Mouse (Mus musculus) lung, adult 18-20 months (tissue): ENCODE measurements around the gene Olfr518.

Source experiments
- DNase-seq, 2 experiments: peaks; one replicate each; pipeline ENCODE4 v3.0.0; 2022; ENCODE audit warnings: mixed read lengths in 2 of 2

Olfr518 gene

GRCm38 (mm10) chr7:108884906-108885305, at the start of gene Olfr518:
Olfr518 (minus strand) TSS chr7:108885006.
- no peak for DNase-seq

- DNase-seq = peak; percentile 96
Measured at GRCm38 (mm10) chr7:108933794-108934731, 49.3 kb upstream of the Olfr518 start, which contains the start of gene Eif3f. Eif3f (plus strand) TSS chr7:108934417.

- no peak for DNase-seq
Measured at GRCm38 (mm10) chr7:108929726-108930393, 45.1 kb upstream of the Olfr518 start, which contains the start of gene Nlrp10. Nlrp10 (minus strand) TSS chr7:108930178.

GRCm38 (mm10) chr7:108928280-108929188, 43.7 kb upstream of the Olfr518 start:
- no peak for DNase-seq

- DNase-seq = no peak
Measured at GRCm38 (mm10) chr7:108927043-108927442, 42.2 kb upstream of the Olfr518 start.

- DNase-seq = no peak
Measured at GRCm38 (mm10) chr7:108903969-108904368, 19.2 kb upstream of the Olfr518 start.

- no peak for DNase-seq
Measured at GRCm38 (mm10) chr7:108894320-108894719, 9.5 kb upstream of the Olfr518 start, which contains the start of gene Olfr519. Olfr519 (minus strand) TSS chr7:108894420.

- no peak for DNase-seq
Measured at GRCm38 (mm10) chr7:108872279-108872678, 12.5 kb downstream of the Olfr518 start, which contains the start of gene Olfr517. Olfr517 (minus strand) TSS chr7:108872379.

GRCm38 (mm10) chr7:108850429-108850828, 34.4 kb downstream of the Olfr518 start, which contains the start of gene Olfr516:
Olfr516 (minus strand) TSS chr7:108850529.
- DNase-seq = no peak
